Mouse (Mus musculus): ENCODE results near the gene Olfr145. TPM values are rescaled to one million over a fixed set of nuclear protein-coding genes. Genes with fewer than 3 reads are reported as not detected.

Olfr145 gene
- not detected in 2 replicates for polyA plus RNA-seq (2014; fragmentation: Nextera tagmentation; extraction: Ambion mirVana)

DNA sequence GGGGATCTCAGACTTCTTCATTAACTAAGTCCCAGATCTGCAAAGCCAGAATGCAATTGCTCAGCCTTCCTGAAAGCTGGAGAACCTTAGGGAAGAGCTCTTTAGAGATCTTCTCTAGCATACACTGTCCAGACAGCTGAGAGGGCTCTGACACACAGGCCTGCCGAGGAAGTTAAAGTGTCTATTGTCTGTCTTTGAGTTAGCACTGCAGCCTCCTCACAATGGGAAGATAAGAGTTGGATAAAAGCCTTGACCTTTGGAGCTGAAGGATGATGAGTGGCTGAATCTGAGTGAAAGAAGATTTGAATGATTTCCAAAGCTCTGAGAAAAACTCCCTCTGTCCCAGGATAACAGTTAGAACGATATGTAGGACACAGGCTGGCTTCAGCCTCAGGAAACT, at the start of gene Olfr145:
Gene Olfr145, plus strand, starts transcription at position 64 of the 400 bp plus-strand sequence.
- no peak for ATAC-seq (ENCODE audit: insufficient number of reproducible peaks, insufficient read depth, low FRiP score, low read depth)
- Histone ChIP-seq H3K9ac (replicated peaks; ENCODE audit: low read depth, low read length) (no peak within 1 kb of the TSS), H3K9me3 (ENCODE audit: control insufficient read depth, low read depth, low read length) (no peaks in the 10 kb centered on the region), H3K27ac (ENCODE audit: low read length) (no peak within 1 kb of the TSS), H3K4me3 (ENCODE audit: low read depth, low read length) (no peak within 1 kb of the TSS), H3K36me3 (ENCODE audit: control insufficient read depth, insufficient read depth, low read length) (no peaks in the 10 kb centered on the region), H3K4me1 (ENCODE audit: control insufficient read depth, insufficient read depth, low read length) (no peaks in the 10 kb centered on the region), H3K27me3 (ENCODE audit: control insufficient read depth, insufficient read depth, low read length) (no peaks in the 10 kb centered on the region), H3K4me2 (replicated peaks; ENCODE audit: low read depth, low read length) (no peak within 1 kb of the TSS)
- 44% methylated on average over 2 of the region's 2 CpGs for WGBS

DNA sequence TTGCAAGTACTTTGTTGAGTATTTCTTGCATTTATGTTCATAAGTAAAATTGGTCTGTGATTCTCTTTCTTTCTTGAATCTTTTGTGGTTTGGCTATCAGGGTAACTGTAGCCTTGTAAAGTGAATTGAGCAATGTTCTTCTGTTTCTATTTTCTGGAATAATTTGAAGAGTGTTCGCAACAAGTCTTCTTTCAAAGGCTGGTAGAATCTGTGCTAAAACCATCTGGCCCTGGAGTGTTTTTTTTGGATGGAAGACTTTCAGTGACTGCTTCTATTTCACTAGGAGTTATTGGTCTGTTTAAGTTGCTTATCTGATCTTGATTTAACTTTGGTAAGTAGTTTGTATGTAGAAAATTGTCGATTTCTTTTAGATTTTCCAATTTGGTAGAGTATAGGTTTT, 47.3 kb upstream of the Olfr145 start:
- ATAC-seq (ENCODE audit: insufficient number of reproducible peaks, insufficient read depth, low FRiP score, low read depth), result no peak
- Histone ChIP-seq H3K27me3 (ENCODE audit: control insufficient read depth, insufficient read depth, low read length) (no peaks in the 10 kb centered on the region), H3K9ac (replicated peaks; ENCODE audit: low read depth, low read length) (no peak overlapping the region), H3K36me3 (ENCODE audit: control insufficient read depth, insufficient read depth, low read length) (no peaks in the 10 kb centered on the region), H3K4me3 (ENCODE audit: low read depth, low read length) (no peak overlapping the region), H3K27ac (ENCODE audit: low read length) (no peak overlapping the region), H3K9me3 (ENCODE audit: control insufficient read depth, low read depth, low read length) (no peaks in the 10 kb centered on the region), H3K4me1 (ENCODE audit: control insufficient read depth, insufficient read depth, low read length) (no peaks in the 10 kb centered on the region), H3K4me2 (replicated peaks; ENCODE audit: low read depth, low read length) (no peak overlapping the region)
- WGBS, result 80% methylated on average over 2 of the region's 2 CpGs

DNA sequence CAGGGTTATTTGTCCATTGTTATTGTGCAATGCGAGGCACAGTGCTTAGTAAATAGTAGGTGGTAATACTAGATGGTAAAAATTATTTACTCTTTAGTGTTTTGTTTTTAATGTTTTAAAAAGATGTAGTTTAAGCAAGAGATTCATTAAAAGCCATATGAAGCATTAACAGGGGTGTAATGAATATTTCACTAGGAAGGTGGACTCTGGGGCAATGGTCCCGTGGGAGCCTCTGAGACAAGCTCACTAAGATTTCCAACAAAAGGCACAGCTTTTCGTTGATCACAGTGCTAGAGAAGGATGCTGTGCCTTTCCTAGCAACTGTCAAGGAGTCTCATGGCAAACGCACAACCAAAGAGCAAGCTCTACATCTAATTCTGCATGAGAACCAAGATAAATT, 42.6 kb upstream of the Olfr145 start, which contains the start of gene Olfr877:
Gene Olfr877, plus strand, starts transcription at position 301 of the 400 bp plus-strand sequence.
- H3K27ac ChIP-seq (ENCODE audit: low read length), result no peak within 1 kb of the TSS
- H3K4me2 ChIP-seq (replicated peaks; ENCODE audit: low read depth, low read length), result no peak within 1 kb of the TSS
- H3K4me1 ChIP-seq (ENCODE audit: control insufficient read depth, insufficient read depth, low read length), result no peaks in the 10 kb centered on the region
- no peaks in the 10 kb centered on the region for H3K36me3 ChIP-seq (ENCODE audit: control insufficient read depth, insufficient read depth, low read length)
- H3K9ac ChIP-seq (replicated peaks; ENCODE audit: low read depth, low read length), result no peak within 1 kb of the TSS
- WGBS, result 77% methylated on average over 4 of the region's 4 CpGs
- no peak within 1 kb of the TSS for H3K4me3 ChIP-seq (ENCODE audit: low read depth, low read length)
- no peaks in the 10 kb centered on the region for H3K9me3 ChIP-seq (ENCODE audit: control insufficient read depth, low read depth, low read length)
- ATAC-seq (ENCODE audit: insufficient number of reproducible peaks, insufficient read depth, low FRiP score, low read depth), result no peak
- H3K27me3 ChIP-seq (ENCODE audit: control insufficient read depth, insufficient read depth, low read length), result no peaks in the 10 kb centered on the region

DNA sequence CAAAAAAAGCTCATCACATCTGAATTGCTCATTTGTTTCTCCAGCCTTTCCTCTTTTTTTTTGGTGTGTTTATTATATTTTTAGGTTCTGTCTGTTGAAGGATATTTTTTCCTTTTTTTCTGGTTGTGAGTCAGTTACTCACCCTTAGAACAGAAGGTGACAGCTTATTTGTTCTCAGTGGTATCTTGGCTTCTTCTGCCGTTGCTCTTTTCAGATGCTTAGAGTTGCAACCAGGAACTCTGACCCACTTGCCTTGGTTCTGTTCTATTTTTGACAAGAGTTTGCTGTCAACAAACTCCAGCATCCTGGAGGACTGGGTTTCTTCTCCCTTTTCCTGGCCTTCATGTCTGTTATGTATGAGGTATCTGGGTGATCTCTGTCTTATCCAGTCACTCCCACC, 33.2 kb upstream of the Olfr145 start:
- Histone ChIP-seq H3K9ac (replicated peaks; ENCODE audit: low read depth, low read length) (no peak overlapping the region), H3K27ac (ENCODE audit: low read length) (no peak overlapping the region), H3K4me2 (replicated peaks; ENCODE audit: low read depth, low read length) (no peak overlapping the region), H3K9me3 (ENCODE audit: control insufficient read depth, low read depth, low read length) (no peaks in the 10 kb centered on the region), H3K27me3 (ENCODE audit: control insufficient read depth, insufficient read depth, low read length) (no peaks in the 10 kb centered on the region), H3K4me1 (ENCODE audit: control insufficient read depth, insufficient read depth, low read length) (no peaks in the 10 kb centered on the region), H3K4me3 (ENCODE audit: low read depth, low read length) (no peak overlapping the region), H3K36me3 (ENCODE audit: control insufficient read depth, insufficient read depth, low read length) (no peaks in the 10 kb centered on the region)
- WGBS, result 61% methylated on average over 1 of the region's 1 CpGs
- ATAC-seq (ENCODE audit: insufficient number of reproducible peaks, insufficient read depth, low FRiP score, low read depth), result no peak

DNA sequence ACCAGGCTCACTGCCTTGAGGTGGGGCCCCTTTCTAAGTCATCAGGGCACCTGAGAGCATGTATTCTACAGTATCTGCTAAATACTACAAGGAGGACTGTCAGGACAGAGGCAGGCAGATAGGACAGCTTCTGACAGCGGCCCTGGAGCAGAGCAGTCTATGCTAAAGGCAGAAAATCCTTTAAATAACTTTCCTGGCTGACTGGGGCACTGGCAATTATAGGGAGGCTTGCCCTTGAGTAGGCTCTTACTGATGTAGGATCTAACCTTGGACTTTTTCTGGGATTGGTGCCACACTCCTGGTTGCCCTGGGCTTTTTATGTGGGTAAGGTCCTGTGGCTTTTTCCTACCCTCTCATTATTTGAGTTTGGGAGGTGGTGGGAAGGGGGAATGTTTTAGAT, 26.3 kb upstream of the Olfr145 start:
- no peaks in the 10 kb centered on the region for H3K4me1 ChIP-seq (ENCODE audit: control insufficient read depth, insufficient read depth, low read length)
- H3K27ac ChIP-seq (ENCODE audit: low read length), result no peak overlapping the region
- no peak overlapping the region for H3K4me2 ChIP-seq (replicated peaks; ENCODE audit: low read depth, low read length)
- no peaks in the 10 kb centered on the region for H3K36me3 ChIP-seq (ENCODE audit: control insufficient read depth, insufficient read depth, low read length)
- ATAC-seq (ENCODE audit: insufficient number of reproducible peaks, insufficient read depth, low FRiP score, low read depth), result no peak
- no peaks in the 10 kb centered on the region for H3K27me3 ChIP-seq (ENCODE audit: control insufficient read depth, insufficient read depth, low read length)
- no peak overlapping the region for H3K4me3 ChIP-seq (ENCODE audit: low read depth, low read length)
- no peaks in the 10 kb centered on the region for H3K9me3 ChIP-seq (ENCODE audit: control insufficient read depth, low read depth, low read length)
- 52% methylated on average over 1 of the region's 1 CpGs for WGBS
- H3K9ac ChIP-seq (replicated peaks; ENCODE audit: low read depth, low read length), result no peak overlapping the region

DNA sequence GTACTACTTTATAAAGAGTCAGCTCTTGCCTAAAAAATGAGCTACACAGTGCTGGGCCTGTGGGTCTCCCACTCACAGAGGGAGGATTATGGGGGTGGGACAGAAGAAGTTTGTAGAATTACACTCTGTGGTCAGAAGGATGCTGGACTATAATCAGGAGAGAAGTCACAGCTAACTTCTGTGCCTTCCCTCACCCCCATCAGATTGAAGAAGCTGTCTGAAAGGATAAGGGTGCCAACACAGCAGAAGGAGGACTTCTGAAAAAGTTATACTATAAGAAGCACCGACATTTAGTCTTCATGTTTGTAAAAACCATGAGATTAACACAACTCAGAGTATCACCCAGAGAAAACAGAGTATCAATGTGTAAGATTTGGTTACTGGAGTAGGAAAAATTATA, 25.4 kb upstream of the Olfr145 start:
- 57% methylated on average over 1 of the region's 1 CpGs for WGBS
- Histone ChIP-seq H3K36me3 (ENCODE audit: control insufficient read depth, insufficient read depth, low read length) (no peaks in the 10 kb centered on the region), H3K4me1 (ENCODE audit: control insufficient read depth, insufficient read depth, low read length) (no peaks in the 10 kb centered on the region), H3K9me3 (ENCODE audit: control insufficient read depth, low read depth, low read length) (no peaks in the 10 kb centered on the region), H3K4me3 (ENCODE audit: low read depth, low read length) (no peak overlapping the region), H3K27ac (ENCODE audit: low read length) (no peak overlapping the region), H3K27me3 (ENCODE audit: control insufficient read depth, insufficient read depth, low read length) (no peaks in the 10 kb centered on the region), H3K4me2 (replicated peaks; ENCODE audit: low read depth, low read length) (no peak overlapping the region), H3K9ac (replicated peaks; ENCODE audit: low read depth, low read length) (no peak overlapping the region)
- no peak for ATAC-seq (ENCODE audit: insufficient number of reproducible peaks, insufficient read depth, low FRiP score, low read depth)

DNA sequence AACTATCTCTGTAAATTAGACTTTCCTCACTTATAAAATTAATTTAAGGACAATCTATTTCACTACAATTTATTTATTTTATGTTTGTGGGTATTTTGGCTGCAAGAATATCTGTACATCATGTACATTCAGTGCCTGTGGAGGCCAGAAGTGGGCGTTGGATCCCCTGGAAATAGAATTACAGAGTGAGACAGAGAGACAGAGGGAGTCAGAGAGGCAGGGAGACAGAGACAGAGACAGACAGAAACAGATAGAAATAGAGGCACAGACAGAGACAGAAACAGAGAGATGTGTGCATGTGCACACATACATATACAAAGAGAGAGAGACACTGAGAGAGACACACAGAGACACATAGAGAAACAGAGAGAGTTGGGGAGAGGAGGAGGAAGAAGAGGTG, 25.0 kb upstream of the Olfr145 start:
- Histone ChIP-seq H3K36me3 (ENCODE audit: control insufficient read depth, insufficient read depth, low read length) (no peaks in the 10 kb centered on the region), H3K27me3 (ENCODE audit: control insufficient read depth, insufficient read depth, low read length) (no peaks in the 10 kb centered on the region), H3K4me1 (ENCODE audit: control insufficient read depth, insufficient read depth, low read length) (no peaks in the 10 kb centered on the region), H3K4me2 (replicated peaks; ENCODE audit: low read depth, low read length) (no peak overlapping the region), H3K4me3 (ENCODE audit: low read depth, low read length) (no peak overlapping the region), H3K9ac (replicated peaks; ENCODE audit: low read depth, low read length) (no peak overlapping the region), H3K9me3 (ENCODE audit: control insufficient read depth, low read depth, low read length) (no peaks in the 10 kb centered on the region), H3K27ac (ENCODE audit: low read length) (no peak overlapping the region)
- WGBS, result 51% methylated on average over 1 of the region's 1 CpGs
- no peak for ATAC-seq (ENCODE audit: insufficient number of reproducible peaks, insufficient read depth, low FRiP score, low read depth)

DNA sequence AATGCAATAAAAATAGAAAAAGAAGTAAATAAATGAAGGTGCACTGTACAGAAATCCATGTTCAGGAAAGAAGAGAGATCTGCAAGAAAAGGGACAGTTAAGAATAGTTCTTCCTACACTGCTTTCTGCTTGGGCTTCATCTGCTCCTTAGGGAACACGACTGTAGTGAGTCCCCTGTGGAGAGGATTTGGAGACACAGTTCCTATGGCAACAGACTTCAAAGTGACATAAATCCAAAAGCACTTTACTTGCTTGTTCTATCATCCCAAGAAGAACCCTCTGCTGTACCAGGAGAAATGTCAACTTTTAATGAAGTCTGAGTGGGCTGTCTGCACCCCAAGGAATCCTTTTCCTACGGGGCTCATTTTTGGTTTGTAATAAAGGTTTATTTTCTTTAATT, 5.6 kb upstream of the Olfr145 start:
- WGBS, result 30% methylated on average over 2 of the region's 2 CpGs
- H3K27ac ChIP-seq (ENCODE audit: low read length), result no peak overlapping the region
- no peaks in the 10 kb centered on the region for H3K36me3 ChIP-seq (ENCODE audit: control insufficient read depth, insufficient read depth, low read length)
- H3K4me2 ChIP-seq (replicated peaks; ENCODE audit: low read depth, low read length), result no peak overlapping the region
- H3K9ac ChIP-seq (replicated peaks; ENCODE audit: low read depth, low read length), result no peak overlapping the region
- no peaks in the 10 kb centered on the region for H3K27me3 ChIP-seq (ENCODE audit: control insufficient read depth, insufficient read depth, low read length)
- H3K4me1 ChIP-seq (ENCODE audit: control insufficient read depth, insufficient read depth, low read length), result no peaks in the 10 kb centered on the region
- ATAC-seq (ENCODE audit: insufficient number of reproducible peaks, insufficient read depth, low FRiP score, low read depth), result no peak
- H3K9me3 ChIP-seq (ENCODE audit: control insufficient read depth, low read depth, low read length), result no peaks in the 10 kb centered on the region
- H3K4me3 ChIP-seq (ENCODE audit: low read depth, low read length), result no peak overlapping the region

DNA sequence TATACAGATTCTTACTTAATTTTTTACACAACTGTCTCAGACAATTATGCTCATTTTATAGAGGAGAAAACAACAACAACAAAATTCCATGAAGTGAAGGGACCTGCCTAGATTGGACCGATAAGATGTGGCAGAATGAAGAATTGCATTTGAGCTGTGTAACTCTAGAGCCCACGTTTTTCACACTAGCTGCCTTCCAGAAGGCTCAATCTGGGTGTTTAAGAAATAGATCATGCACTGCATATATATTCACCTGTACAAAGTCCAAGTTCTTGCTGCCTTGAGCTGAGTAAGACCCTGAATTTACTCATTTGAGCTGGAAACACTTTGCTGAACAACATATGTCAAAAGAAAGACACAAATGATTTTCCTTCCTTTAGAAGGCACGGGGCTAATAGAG, 9.0 kb downstream of the Olfr145 start:
- no peaks in the 10 kb centered on the region for H3K27me3 ChIP-seq (ENCODE audit: control insufficient read depth, insufficient read depth, low read length)
- ATAC-seq (ENCODE audit: insufficient number of reproducible peaks, insufficient read depth, low FRiP score, low read depth), result no peak
- no peak overlapping the region for H3K9ac ChIP-seq (replicated peaks; ENCODE audit: low read depth, low read length)
- no peaks in the 10 kb centered on the region for H3K36me3 ChIP-seq (ENCODE audit: control insufficient read depth, insufficient read depth, low read length)
- no peak overlapping the region for H3K27ac ChIP-seq (ENCODE audit: low read length)
- no peaks in the 10 kb centered on the region for H3K9me3 ChIP-seq (ENCODE audit: control insufficient read depth, low read depth, low read length)
- H3K4me1 ChIP-seq (ENCODE audit: control insufficient read depth, insufficient read depth, low read length), result no peaks in the 10 kb centered on the region
- no peak overlapping the region for H3K4me2 ChIP-seq (replicated peaks; ENCODE audit: low read depth, low read length)
- no peak overlapping the region for H3K4me3 ChIP-seq (ENCODE audit: low read depth, low read length)
- WGBS, result 55% methylated on average over 3 of the region's 3 CpGs
